Mouse (Mus musculus) hindbrain, embryonic 16.5 days (tissue): Measurements from ENCODE around the gene Trio. TPM values are rescaled to one million over a fixed set of nuclear protein-coding genes. Genes with fewer than 3 reads are reported as not detected.

ENCODE experiments used
- ATAC-seq: fragments of 200-750 bp; cut with Nextera tagmentation; 2 replicates; pipeline ENCODE4 v1.8.0; 2017; ENCODE audit warnings: moderate TSS enrichment, moderate library complexity
- H3K27ac ChIP-seq: fragments of 300-500 bp; sonication (generic); 2 replicates; pipeline ENCODE4 v1.5.1; 2014; ENCODE audit warnings: low read depth, mild to moderate bottlenecking, control low read depth, low read length, moderate library complexity
- H3K27me3 ChIP-seq: fragments of 300-500 bp; sonication (generic); replicated peaks from 2 replicates; pipeline ENCODE4 v1.6.1; 2014; ENCODE audit warnings: low read length; ENCODE audit not compliant: control insufficient read depth, insufficient read depth
- H3K36me3 ChIP-seq: fragments of 300-500 bp; sonication (generic); 2 replicates; pipeline ENCODE4 v1.6.1; 2014; ENCODE audit warnings: mild to moderate bottlenecking, low read length, moderate library complexity, mixed read lengths; ENCODE audit not compliant: control insufficient read depth, insufficient read depth
- H3K4me1 ChIP-seq: fragments of 300-500 bp; sonication (generic); 2 replicates; pipeline ENCODE4 v1.6.1; 2014; ENCODE audit warnings: low read depth, low read length; ENCODE audit not compliant: control insufficient read depth, insufficient read depth
- H3K4me2 ChIP-seq: fragments of 300-500 bp; sonication (generic); 2 replicates; pipeline ENCODE4 v1.6.1; 2014; ENCODE audit warnings: mild to moderate bottlenecking, low read length, control low read depth, moderate library complexity
- H3K4me3 ChIP-seq: fragments of 300-500 bp; sonication (generic); 2 replicates; pipeline ENCODE4 v1.5.1; 2014; ENCODE audit warnings: mild to moderate bottlenecking, low read length, control low read depth, moderate library complexity
- H3K9ac ChIP-seq: fragments of 300-500 bp; sonication (generic); 2 replicates; pipeline ENCODE4 v1.6.1; 2014; ENCODE audit warnings: low read depth, mild to moderate bottlenecking, control low read depth, low read length, moderate library complexity
- H3K9me3 ChIP-seq: fragments of 300-500 bp; sonication (generic); 2 replicates; pipeline ENCODE4 v1.6.1; 2014; ENCODE audit warnings: mild to moderate bottlenecking, low read length, moderate library complexity; ENCODE audit not compliant: control insufficient read depth
- WGBS: fragments of 180-500 bp; shearing (Covaris S2); extraction: QIAGEN DNeasy Blood & Tissue Kit; methylation state at CpG from one replicate; pipeline ENCODE4 v1.1.7; 2014; 5-methylcytosine and 5-hydroxymethylcytosine counted together
- polyA plus RNA-seq: library from polyadenylated mRNA; unstranded; fragments of >200 nt; fragmentation: Nextera tagmentation; extraction: Ambion mirVana; gene quantifications from 2 replicates; pipeline ENCODE4 v1.2.1, GENCODE M21; 2015

Gene Trio
- polyA plus RNA-seq, 1 experiment from 2014 or later: 31.1 TPM

DNA sequence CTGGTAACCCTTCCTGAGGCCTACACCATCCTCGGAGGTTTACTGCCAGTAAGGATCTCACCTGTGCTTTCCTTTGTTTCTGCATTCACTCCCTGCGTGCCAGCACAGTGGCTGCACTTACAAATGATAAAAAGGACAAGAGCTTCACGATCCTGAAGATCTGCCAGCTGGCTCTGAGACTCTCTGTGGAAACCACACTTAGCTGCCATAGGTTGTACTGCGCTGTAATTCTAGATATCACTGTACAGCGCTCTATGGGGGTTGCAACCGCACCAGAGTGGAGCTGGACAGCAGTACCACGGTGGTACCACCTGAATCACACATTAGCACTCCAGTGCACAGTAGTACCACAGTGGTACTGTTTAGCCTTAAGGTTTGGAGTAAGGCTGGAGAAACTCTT, 168.4 kb downstream of the Trio start:
- no peak for ATAC-seq
- no peak overlapping the region for H3K4me2 ChIP-seq
- no peaks in the 10 kb centered on the region for H3K9me3 ChIP-seq
- no peaks in the 10 kb centered on the region for H3K27me3 ChIP-seq
- WGBS: 83% methylated on average over 7 of the region's 7 CpGs
- no peak overlapping the region for H3K4me3 ChIP-seq
- H3K4me1 ChIP-seq: peaks cover 13% of the 10 kb centered on the region; the same call in 1 of the 2 replicates
- peaks cover 18% of the 10 kb centered on the region; the same call in 1 of the 2 replicates for H3K36me3 ChIP-seq
- no peak overlapping the region for H3K9ac ChIP-seq
- no peak overlapping the region for H3K27ac ChIP-seq

DNA sequence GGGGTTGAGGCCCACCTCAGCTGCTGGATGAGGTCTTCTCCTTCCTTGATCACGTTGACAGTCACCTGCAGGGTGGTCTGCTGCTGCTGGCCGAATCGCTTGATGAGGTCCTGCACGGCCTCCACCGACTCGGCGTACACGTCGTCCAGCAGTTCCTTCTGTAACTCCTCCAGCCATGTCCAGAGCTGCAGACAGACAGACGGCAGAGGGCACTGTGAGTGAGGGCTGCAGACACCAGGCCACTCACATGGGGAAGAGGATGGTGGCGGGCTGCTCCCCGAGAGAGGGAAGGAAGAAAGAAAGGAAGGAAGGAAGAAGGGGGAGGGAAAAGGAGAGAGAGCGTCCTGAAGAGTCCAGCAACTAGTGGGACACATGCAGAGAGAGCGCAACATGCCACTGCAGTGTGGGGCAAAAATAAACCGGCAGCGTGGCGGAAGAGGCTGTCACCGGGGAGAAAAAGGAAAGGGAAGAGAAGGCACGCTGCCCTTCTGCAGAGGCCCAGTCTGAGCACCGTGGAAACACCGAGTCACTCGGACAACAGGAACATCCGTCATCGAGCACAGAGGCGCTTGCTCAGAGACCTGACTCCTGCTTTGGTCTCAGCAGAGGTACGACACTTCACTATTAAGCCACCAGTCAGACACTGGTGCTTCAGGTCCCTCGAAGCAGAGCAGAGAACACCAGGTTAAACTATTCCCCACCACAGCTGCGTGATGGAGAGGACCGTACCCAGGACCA, 169.4 kb downstream of the Trio start:
- H3K27ac ChIP-seq: no peak overlapping the region
- H3K36me3 ChIP-seq: peaks cover 19% of the 10 kb centered on the region
- H3K4me3 ChIP-seq: no peak overlapping the region
- H3K9ac ChIP-seq: no peak overlapping the region
- H3K27me3 ChIP-seq: no peaks in the 10 kb centered on the region
- WGBS: 57% methylated on average over 29 of the region's 29 CpGs
- ATAC-seq: 0 out of 2 replicates have a peak, but pooled peaks have one; percentile 10
- H3K4me2 ChIP-seq: 0 out of 2 replicates have a peak overlapping the region, but pooled peaks have one; percentile 2
- H3K4me1 ChIP-seq: peaks cover 8% of the 10 kb centered on the region; the same call in 1 of the 2 replicates
- no peaks in the 10 kb centered on the region for H3K9me3 ChIP-seq

DNA sequence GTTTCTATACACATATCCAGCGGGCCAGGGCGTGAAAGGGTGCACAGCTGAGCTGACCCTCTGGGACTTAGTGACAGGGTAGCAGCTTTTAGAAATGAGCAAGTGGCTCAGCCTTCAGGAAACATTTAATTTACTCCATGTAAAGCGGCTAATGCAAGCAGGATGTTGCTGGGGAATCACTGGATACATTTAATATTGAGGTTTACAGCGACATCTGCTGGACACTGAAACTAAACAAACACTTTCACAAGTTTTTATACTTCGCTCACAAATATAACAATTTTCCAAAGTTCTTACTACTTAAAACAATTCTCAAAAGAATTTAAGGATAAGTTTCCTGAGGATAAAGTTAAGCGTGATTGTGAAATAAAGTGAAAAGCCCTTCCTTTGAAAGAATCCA, 174.3 kb downstream of the Trio start:
- H3K4me1 ChIP-seq: no peaks in the 10 kb centered on the region; the same call in 1 of the 2 replicates
- H3K9ac ChIP-seq: no peak overlapping the region
- H3K4me3 ChIP-seq: no peak overlapping the region
- no peak overlapping the region for H3K4me2 ChIP-seq
- 83% methylated on average over 6 of the region's 6 CpGs for WGBS
- no peak overlapping the region for H3K27ac ChIP-seq
- H3K36me3 ChIP-seq: peaks cover 32% of the 10 kb centered on the region
- no peaks in the 10 kb centered on the region for H3K27me3 ChIP-seq
- ATAC-seq: no peak
- H3K9me3 ChIP-seq: no peaks in the 10 kb centered on the region

DNA sequence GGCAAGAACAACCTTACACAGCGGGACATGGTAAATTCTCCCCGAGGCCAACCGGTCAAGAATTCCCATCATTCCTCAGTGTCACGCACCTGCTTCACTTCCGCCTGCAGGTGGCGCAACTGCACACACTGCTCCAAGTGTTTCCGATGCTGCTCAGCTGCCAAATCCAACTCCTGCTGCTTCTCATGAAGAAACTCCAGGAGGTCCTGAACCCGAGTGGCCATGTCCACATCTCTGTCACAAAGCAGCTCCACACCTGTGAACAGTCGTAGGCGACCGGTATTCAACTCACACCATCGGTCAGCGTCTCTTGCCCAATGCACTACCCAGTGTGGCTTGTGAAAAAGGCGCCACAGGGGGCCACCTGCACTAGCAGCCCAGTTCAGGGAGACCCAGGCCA, 174.7 kb downstream of the Trio start:
- Histone ChIP-seq H3K36me3 (peaks cover 35% of the 10 kb centered on the region), H3K27ac (no peak overlapping the region)

DNA sequence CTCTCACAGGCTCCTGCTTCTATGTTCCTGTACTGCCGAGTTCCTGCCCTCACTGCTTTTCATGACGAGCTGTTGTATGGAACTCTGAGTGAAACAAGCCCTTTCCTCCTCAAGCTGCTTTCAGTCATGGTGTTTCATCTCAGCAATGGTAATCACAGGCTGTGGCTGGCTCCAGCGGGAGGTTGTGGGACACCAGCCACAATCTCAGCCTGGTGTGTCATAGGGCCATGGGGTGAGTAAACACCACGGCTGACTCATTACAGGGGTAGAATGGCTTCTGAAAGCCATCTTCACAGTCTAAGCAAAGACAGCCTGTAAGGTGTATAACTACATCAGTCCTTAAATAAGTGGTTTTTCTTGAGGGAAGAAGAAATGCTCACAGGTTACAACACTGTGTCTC, 175.7 kb downstream of the Trio start:
- 91% methylated on average over 4 of the region's 4 CpGs for WGBS
- Histone ChIP-seq H3K9me3 (no peaks in the 10 kb centered on the region), H3K4me2 (no peak overlapping the region), H3K27ac (no peak overlapping the region), H3K4me3 (no peak overlapping the region), H3K27me3 (no peaks in the 10 kb centered on the region), H3K36me3 (peaks cover 35% of the 10 kb centered on the region), H3K9ac (no peak overlapping the region), H3K4me1 (no peaks in the 10 kb centered on the region)
- no peak for ATAC-seq

More for the DNA sequence above, 174.7 kb downstream of the Trio start:
- Histone ChIP-seq H3K4me3 (no peak overlapping the region), H3K9me3 (no peaks in the 10 kb centered on the region), H3K4me2 (no peak overlapping the region), H3K4me1 (no peaks in the 10 kb centered on the region; the same call in 1 of the 2 replicates), H3K9ac (no peak overlapping the region), H3K27me3 (no peaks in the 10 kb centered on the region)
- ATAC-seq: peak; percentile 38; the same call in 1 of the 2 replicates
- WGBS: 86% methylated on average over 14 of the region's 14 CpGs

DNA sequence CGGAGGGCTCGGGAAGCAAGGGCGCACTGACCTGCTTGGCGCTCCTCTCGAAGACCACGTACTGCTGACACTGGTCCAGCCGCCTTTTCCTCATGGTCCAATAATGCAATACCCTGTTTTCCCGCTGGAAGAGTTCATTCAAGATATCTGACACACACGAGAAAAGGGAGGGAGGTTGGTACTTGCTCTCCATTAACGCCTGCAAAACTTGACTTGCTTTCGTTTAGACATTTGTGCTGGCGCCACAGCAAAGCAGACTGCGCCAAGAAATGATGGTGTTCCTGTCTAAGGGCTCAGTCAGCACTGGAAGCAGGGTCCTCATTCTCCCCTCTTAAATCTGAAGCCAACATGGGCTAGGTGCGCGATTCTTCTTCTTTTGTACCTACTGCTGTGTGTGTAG, 184.0 kb downstream of the Trio start:
- WGBS: 88% methylated on average over 15 of the region's 15 CpGs
- Histone ChIP-seq H3K27me3 (no peaks in the 10 kb centered on the region), H3K9me3 (no peaks in the 10 kb centered on the region), H3K36me3 (peaks cover 21% of the 10 kb centered on the region), H3K4me2 (no peak overlapping the region), H3K4me1 (no peaks in the 10 kb centered on the region), H3K9ac (no peak overlapping the region), H3K4me3 (no peak overlapping the region), H3K27ac (no peak overlapping the region)
- no peak for ATAC-seq

DNA sequence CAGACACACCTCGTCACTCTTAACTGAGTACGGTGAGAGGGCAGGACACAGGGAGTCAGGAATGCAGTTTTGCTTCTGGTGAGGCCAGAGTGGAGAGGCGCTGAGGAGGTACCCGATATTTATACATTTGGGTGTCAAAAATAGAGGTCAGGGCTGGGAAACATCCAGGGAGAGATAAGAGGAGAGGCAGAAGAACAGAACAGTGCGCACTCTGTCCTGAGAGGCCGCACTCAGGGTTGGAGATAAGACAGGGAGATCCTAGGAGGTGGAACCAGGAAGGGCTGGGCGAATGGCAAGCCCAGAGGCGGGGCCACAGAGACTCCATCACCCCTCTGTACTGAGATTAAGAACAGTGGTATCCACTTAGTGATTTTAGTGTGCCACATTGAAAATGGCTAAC, 185.1 kb downstream of the Trio start:
- 87% methylated on average over 8 of the region's 8 CpGs for WGBS
- Histone ChIP-seq H3K9me3 (no peaks in the 10 kb centered on the region), H3K36me3 (peaks cover 14% of the 10 kb centered on the region), H3K4me2 (no peak overlapping the region), H3K9ac (no peak overlapping the region), H3K4me3 (no peak overlapping the region), H3K27me3 (no peaks in the 10 kb centered on the region), H3K4me1 (no peaks in the 10 kb centered on the region), H3K27ac (no peak overlapping the region)
- no peak for ATAC-seq

DNA sequence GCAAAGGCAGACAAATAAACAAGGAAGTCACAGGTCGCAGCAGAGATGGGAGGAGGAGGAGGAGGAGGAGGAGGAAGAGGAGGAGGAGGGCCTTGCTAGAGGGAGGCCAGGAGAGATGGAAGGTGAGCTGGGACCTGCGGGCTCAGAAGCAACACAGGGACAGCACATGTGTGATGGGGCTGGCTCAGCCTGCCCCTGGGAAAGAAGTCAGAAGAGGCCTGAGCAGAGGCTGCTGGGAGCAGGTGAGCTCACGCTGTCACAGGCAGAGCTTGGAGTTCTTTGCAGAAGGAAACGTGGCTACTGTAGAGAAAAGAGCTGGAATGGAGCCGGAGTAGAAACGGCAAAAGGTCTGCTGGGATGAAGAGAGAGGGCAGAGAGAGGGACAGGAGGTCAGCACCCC, 185.5 kb downstream of the Trio start:
- H3K27me3 ChIP-seq: no peaks in the 10 kb centered on the region
- H3K4me2 ChIP-seq: no peak overlapping the region
- no peaks in the 10 kb centered on the region for H3K9me3 ChIP-seq
- no peak overlapping the region for H3K27ac ChIP-seq
- no peak for ATAC-seq
- H3K36me3 ChIP-seq: peaks cover 14% of the 10 kb centered on the region
- 79% methylated on average over 6 of the region's 6 CpGs for WGBS
- no peaks in the 10 kb centered on the region for H3K4me1 ChIP-seq
- no peak overlapping the region for H3K4me3 ChIP-seq
- H3K9ac ChIP-seq: no peak overlapping the region

DNA sequence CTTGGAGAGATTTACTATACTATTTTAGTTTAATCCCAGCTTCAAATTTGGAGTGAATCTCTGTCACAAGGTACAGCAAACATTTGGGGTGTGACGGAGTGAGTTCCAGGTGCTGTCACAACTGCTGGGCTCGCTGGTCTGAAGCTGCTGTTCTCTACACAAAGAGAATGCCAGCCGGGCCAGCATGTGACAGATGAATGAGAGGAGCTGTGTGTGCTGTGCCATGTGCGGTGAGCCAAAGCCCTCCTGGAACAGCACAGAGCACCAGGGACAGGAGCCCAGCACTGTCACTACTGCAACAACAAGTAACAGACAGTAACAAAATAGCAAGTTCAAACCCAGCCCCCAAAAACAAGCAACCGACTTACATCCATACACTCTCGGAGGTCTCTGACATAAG, 194.0 kb downstream of the Trio start:
- Histone ChIP-seq H3K27ac (no peak overlapping the region), H3K4me3 (no peak overlapping the region), H3K36me3 (peaks cover 43% of the 10 kb centered on the region), H3K9ac (no peak overlapping the region), H3K4me1 (no peaks in the 10 kb centered on the region), H3K27me3 (no peaks in the 10 kb centered on the region), H3K4me2 (no peak overlapping the region), H3K9me3 (no peaks in the 10 kb centered on the region)
- WGBS: 81% methylated on average over 6 of the region's 6 CpGs
- peak; percentile 47; the same call in 1 of the 2 replicates for ATAC-seq
